Mouse (Mus musculus): ENCODE results near the gene Xrra1. TPM values are rescaled to one million over a fixed set of nuclear protein-coding genes. Genes with fewer than 3 reads are reported as not detected.
"Not testable (repeated sequence)": the region's sequence is repeated elsewhere in the genome, so short reads cannot be mapped to it uniquely, and the experiment has no call there.

The Xrra1 gene
- polyA plus RNA-seq (2016; fragmentation: Nextera tagmentation; extraction: Ambion mirVana): 0.48 and 0.52 TPM in 2 replicates

DNA sequence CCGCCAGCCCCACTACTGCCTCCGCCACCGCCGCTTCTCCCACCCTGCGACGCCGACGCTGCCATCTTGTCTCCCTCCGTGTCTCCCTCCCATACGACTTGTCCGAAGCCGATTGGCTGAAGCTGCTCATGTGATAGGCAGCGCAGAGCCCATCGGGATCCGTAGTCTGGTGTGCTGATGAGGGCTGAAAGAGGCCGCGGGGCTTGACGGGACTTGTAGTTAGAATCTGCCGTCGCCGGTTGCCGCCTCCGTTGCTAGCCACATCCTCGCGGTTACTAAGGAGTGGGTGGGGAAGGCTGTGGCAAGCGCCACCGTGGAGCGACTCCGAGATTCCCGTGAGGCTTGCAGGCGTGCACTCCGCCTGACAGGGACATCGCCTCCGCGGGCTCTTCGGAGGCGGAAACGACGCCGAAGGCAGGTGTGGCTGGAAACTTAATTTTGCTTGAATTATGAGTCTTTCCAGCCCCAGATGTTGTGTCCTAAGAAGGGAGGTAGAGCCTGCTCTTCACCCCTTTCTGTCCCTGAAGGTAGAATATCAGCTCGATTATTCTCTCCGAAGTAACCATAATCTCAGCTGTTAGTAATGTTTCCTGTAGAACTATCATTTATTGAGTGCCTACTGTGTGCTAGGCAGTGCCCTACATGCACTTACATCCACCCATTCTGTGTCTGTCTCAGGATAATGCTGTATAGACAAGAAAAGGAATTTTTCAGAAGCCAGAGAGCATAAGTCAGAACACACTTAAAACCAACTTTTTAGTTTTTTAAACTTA, at the start of gene Xrra1:
Gene Xrra1 (plus strand): TSS at position 304 of the 773 bp plus-strand sequence.
- peak; percentile 99 for DNase-seq (ENCODE audit: extremely low spot score, low spot score)
- Histone ChIP-seq H3K9me3 (no peaks in the 10 kb centered on the region), H3K4me3 (peak within 1 kb of the TSS; percentile 81), H3K36me3 (replicated peaks) (peaks cover 30% of the 10 kb centered on the region), H3K27ac (peak within 1 kb of the TSS; percentile 95), H3K4me1 (peaks cover 37% of the 10 kb centered on the region), H3K27me3 (ENCODE audit: poor library complexity, severe bottlenecking) (no peaks in the 10 kb centered on the region)
- WGBS: under 1% methylated on average over 42 of the region's 42 CpGs

DNA sequence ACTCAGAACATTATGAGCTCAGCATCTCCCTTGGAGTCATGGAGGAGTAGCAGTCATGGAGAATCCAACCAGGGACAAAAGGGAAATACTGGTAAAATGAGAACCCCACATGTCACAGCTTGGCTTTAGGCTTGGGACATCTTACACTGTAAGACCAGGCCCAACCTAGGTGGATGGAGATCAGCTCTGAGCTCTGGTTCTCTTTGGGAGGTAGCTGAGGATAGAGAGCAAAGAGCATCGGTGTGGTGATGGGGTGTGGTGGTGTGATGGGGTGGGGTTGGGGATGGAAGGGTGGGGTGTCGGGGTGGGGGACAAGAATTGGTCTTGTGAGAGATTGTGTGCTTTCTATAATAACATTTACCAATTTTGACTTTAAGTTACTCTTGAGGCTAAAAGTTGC, 48.1 kb upstream of the Xrra1 start:
- WGBS: 87% methylated on average over 2 of the region's 2 CpGs

DNA sequence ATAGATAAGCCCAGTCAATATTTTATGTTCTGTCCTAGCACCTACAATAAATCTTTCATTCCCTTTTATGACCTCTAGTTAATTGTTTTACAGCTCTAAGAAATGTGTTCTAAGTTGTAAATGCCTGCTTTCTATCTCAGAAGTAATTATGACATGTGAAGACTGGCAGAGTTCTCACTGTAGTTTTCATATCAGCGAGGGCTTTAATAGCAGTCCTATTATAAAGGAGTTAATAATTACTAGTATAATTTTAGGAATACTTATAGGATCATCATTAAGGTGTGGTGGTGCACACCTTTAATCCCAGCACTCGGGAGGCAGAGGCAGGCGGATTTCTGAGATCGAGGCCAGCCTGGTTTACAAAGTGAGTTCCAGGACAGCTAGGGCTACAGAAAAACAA, 47.3 kb upstream of the Xrra1 start:
- H3K27me3 ChIP-seq (ENCODE audit: poor library complexity, severe bottlenecking): no peaks in the 10 kb centered on the region
- H3K36me3 ChIP-seq (replicated peaks): peaks cover 3% of the 10 kb centered on the region; the same call in 1 of the 2 replicates
- H3K27ac ChIP-seq: no peak overlapping the region
- no peak for DNase-seq (ENCODE audit: extremely low spot score, low spot score)
- no peaks in the 10 kb centered on the region for H3K4me1 ChIP-seq
- WGBS: 93% methylated on average over 4 of the region's 4 CpGs
- H3K9me3 ChIP-seq: no peaks in the 10 kb centered on the region
- no peak overlapping the region for H3K4me3 ChIP-seq

More for the DNA sequence above, 48.1 kb upstream of the Xrra1 start:
- Histone ChIP-seq H3K9me3 (no peaks in the 10 kb centered on the region), H3K27ac (no peak overlapping the region), H3K4me3 (no peak overlapping the region), H3K36me3 (replicated peaks) (peaks cover 3% of the 10 kb centered on the region; the same call in 1 of the 2 replicates), H3K4me1 (no peaks in the 10 kb centered on the region), H3K27me3 (ENCODE audit: poor library complexity, severe bottlenecking) (no peaks in the 10 kb centered on the region)
- DNase-seq (ENCODE audit: extremely low spot score, low spot score): no peak

DNA sequence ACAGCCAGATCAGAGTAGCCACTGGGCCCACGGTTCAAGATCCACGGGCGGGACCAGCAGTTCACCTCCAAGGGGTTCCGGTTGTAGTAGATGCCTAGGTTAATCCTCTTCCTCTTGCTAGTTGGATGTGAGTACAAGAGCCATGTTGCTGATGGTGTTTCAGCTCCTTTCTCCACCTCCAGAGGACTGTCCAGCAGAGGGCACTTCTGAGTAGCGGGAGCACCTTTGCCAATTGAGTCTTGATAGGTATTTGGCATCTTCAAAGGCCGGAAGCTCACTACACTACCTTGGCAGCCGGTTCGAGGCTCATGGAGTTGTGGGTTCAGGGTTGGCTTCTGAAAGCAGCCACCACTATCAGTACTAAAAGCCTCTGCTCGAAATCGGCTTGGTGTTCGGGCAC, 45.5 kb upstream of the Xrra1 start:
- Histone ChIP-seq H3K4me1 (peaks cover 4% of the 10 kb centered on the region; the same call in 1 of the 2 replicates), H3K27me3 (ENCODE audit: poor library complexity, severe bottlenecking) (no peaks in the 10 kb centered on the region), H3K9me3 (no peaks in the 10 kb centered on the region), H3K27ac (no peak overlapping the region), H3K4me3 (no peak overlapping the region), H3K36me3 (replicated peaks) (peaks cover 3% of the 10 kb centered on the region; the same call in 1 of the 2 replicates)
- WGBS: 85% methylated on average over 11 of the region's 11 CpGs
- DNase-seq (ENCODE audit: extremely low spot score, low spot score): no peak

DNA sequence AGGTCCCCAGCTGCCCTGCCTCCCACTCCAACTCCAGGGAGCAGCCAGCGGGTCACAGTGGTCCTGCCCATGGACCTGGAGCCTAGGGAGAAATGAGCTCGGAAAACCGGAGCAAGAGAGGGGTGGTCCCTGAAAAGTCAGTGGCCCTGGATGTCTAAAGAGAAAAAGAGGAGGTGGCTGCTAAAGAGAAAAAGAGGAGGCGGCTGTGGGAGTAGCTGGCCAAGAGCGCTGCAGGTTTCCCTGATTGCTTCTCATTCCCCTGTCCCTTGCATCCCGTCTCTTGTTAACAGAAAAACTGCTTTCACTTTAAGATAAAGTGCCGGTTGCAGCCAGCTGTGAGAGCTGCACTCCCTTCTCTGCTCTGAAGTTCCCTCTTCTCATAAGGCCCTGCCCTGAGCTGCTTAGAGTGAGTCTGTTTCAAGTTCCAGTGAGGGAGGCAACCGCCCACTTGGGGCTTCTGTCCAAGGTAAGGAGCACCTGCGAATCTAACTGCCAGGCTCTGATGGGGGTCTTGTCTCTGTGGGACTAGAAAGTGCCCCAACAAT, 40.7 kb upstream of the Xrra1 start:
- H3K4me1 ChIP-seq; H3K36me3 ChIP-seq (replicated peaks); H3K9me3 ChIP-seq; H3K4me3 ChIP-seq; H3K27me3 ChIP-seq (ENCODE audit: poor library complexity, severe bottlenecking); DNase-seq (ENCODE audit: extremely low spot score, low spot score); H3K27ac ChIP-seq: not testable (repeated sequence)
- WGBS: 13% methylated on average over 9 of the region's 9 CpGs

DNA sequence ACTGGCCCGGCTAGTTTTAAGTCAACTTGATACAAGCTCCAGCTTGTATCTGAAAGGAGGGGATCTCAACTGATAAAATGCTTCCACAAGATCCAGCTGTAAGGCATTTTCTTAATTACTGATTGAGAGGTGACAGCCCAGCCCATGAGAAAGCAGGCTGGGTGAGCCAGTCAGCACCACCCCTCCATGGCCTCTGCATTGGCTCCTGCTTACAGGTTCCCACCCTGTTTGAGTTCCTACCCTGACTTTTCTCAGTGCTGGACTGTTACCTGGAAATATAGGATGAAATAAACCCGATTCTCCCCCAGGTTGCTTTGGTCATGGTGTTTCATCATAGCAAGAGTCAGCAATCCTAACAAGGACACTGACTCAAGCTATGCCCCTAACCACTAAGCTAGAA, 37.0 kb upstream of the Xrra1 start:
- Histone ChIP-seq H3K9me3 (no peaks in the 10 kb centered on the region), H3K27ac (no peak overlapping the region), H3K4me3 (no peak overlapping the region), H3K4me1 (peaks cover 6% of the 10 kb centered on the region; the same call in 1 of the 2 replicates), H3K27me3 (ENCODE audit: poor library complexity, severe bottlenecking) (no peaks in the 10 kb centered on the region), H3K36me3 (replicated peaks) (no peaks in the 10 kb centered on the region)
- WGBS: 82% methylated on average over 2 of the region's 2 CpGs
- no peak for DNase-seq (ENCODE audit: extremely low spot score, low spot score)

DNA sequence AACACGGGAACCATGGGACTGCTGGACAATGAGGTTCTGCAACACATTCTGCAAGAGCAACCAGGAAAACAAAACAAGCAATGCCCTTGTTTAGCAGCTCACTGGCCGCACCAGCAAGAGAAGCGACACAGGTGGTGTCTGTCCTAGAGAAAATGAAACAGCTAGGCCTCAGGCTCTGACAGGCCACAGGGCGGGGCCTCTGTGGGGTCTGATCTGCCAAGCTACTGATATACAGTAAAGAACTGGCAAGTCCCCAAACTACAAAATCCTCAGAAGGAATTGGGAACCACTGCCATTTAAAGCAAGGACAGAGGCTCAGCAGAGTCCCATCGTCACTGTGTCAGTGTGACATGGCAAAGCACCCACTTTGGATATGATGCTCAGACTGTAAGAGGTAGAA, 36.5 kb upstream of the Xrra1 start:
- H3K27me3 ChIP-seq (ENCODE audit: poor library complexity, severe bottlenecking): no peaks in the 10 kb centered on the region
- peaks cover 6% of the 10 kb centered on the region; the same call in 1 of the 2 replicates for H3K4me1 ChIP-seq
- no peak for DNase-seq (ENCODE audit: extremely low spot score, low spot score)
- no peaks in the 10 kb centered on the region for H3K36me3 ChIP-seq (replicated peaks)
- H3K9me3 ChIP-seq: no peaks in the 10 kb centered on the region
- H3K4me3 ChIP-seq: no peak overlapping the region
- WGBS: 86% methylated on average over 5 of the region's 5 CpGs
- H3K27ac ChIP-seq: no peak overlapping the region; the same call in 1 of the 2 replicates

DNA sequence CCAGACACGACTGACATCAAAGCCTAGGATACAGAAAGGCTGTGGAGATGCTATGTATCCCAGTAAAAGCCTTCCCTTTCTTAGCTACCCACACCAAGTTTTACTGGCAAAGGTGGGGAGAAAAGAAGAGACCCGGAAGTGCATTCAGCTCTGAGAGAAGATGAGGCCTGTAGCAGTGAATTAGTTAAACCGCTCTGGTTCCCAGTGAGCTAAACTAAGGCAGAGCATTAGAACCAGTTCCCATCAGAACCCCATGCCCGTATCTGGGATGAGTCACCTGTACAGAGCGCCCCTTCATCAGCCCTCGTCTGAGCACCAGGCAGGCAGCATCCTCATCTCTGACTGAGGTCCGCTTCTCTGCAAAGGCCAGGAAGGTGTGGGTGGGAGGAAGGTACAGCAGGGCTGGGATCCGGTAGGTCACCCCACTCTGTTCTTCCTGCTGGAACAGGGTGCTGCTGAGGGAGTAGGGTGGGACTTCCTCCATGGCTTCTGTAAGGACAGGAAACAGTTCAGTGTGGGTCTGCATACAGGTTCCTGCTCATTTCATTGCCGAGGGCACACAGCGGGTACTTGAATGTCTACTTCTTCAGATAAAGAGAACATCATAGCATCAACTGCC, 35.8 kb upstream of the Xrra1 start:
- Histone ChIP-seq H3K27ac (no peak overlapping the region; the same call in 1 of the 2 replicates), H3K4me1 (peaks cover 10% of the 10 kb centered on the region), H3K4me3 (no peak overlapping the region), H3K36me3 (replicated peaks) (no peaks in the 10 kb centered on the region), H3K9me3 (no peaks in the 10 kb centered on the region), H3K27me3 (ENCODE audit: poor library complexity, severe bottlenecking) (no peaks in the 10 kb centered on the region)
- 86% methylated on average over 10 of the region's 10 CpGs for WGBS
- DNase-seq (ENCODE audit: extremely low spot score, low spot score): no peak

DNA sequence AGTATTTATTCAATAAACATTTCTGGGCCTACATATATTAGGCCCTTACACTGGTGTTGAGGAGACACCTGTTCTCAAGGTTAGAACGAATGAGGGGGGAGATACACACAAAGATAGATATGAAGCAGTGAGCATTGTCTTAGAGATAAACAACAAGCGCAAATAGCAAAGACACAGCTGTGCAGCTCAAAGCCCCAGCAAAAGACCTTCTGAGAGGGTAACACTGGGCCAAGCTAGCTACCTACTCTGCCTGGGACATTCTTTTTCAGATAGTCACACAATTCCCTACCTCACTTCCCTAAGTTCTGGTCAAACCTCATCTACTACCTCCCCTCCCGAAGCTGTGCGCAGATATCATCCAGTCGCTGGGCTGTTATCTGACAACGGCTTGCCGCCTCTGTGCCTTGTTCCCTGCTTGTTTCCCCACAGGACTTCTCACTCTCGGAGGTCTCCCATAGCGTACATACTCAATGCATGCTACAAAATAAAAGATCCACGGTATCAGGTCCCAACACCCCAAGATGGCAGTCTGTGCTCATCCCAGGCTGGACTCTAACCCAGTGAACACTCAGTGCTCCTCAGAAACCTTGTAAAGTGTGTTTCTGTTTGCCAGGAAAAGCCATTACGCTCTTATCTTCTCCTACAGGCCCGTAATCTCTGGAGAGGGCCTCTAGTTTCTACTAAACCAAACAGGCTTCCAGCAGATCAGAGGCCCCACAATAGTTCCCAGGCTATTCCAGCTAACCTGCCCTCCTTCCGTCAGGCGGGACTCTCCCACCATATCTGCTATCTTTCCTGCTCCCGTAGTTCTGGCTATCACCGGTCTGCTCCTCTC, 34.0 kb upstream of the Xrra1 start:
- Histone ChIP-seq H3K27ac (0 out of 2 replicates have a peak overlapping the region, but pooled peaks have one; percentile 35), H3K9me3 (no peaks in the 10 kb centered on the region), H3K27me3 (ENCODE audit: poor library complexity, severe bottlenecking) (no peaks in the 10 kb centered on the region), H3K36me3 (replicated peaks) (no peaks in the 10 kb centered on the region), H3K4me3 (no peak overlapping the region), H3K4me1 (peaks cover 14% of the 10 kb centered on the region)
- DNase-seq (ENCODE audit: extremely low spot score, low spot score): no peak
- 89% methylated on average over 16 of the region's 16 CpGs for WGBS

DNA sequence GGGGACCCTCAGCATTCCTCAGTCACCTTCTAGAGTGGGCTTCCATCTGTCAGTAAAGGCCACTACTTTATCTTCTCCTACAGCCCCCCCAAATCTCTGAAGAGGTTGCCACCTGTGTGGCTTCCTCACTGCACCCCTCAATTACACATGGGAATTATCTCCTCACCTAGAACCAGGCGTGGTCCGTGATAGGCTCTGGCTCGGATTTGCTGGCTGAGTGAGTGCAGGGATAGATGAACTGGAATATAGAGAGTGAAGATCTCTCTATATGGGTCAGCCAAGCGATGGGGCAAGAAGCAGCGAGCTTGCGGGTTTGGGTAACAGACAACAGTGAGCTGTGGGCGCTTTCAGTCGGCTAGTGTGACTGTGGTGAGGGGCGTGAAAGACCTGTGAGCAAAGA, 33.4 kb upstream of the Xrra1 start:
- 0 out of 2 replicates have a peak overlapping the region, but pooled peaks have one; percentile 35 for H3K27ac ChIP-seq
- H3K4me1 ChIP-seq: peaks cover 14% of the 10 kb centered on the region
- H3K36me3 ChIP-seq (replicated peaks): no peaks in the 10 kb centered on the region
- DNase-seq (ENCODE audit: extremely low spot score, low spot score): no peak
- H3K27me3 ChIP-seq (ENCODE audit: poor library complexity, severe bottlenecking): no peaks in the 10 kb centered on the region
- WGBS: 86% methylated on average over 9 of the region's 9 CpGs
- H3K4me3 ChIP-seq: no peak overlapping the region
- H3K9me3 ChIP-seq: no peaks in the 10 kb centered on the region

DNA sequence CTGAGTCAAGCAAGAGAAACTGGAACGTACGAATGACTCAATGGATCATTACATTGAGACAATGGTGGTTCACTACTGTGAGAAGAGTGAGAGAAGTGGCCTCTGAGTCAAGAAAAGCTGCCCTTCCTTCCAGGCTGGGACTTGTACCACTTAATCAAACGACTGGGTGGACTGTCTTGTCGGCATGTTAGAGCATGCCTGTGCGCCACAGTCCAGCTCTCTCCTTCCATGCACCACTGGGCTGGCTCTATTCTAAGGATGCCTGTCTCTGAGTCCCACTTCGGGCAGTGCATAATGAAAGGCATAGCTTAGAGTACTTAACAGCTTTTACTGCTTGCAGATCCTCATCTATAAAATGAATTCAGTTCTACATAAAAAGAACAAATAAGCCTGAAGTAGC, 32.8 kb upstream of the Xrra1 start:
- H3K27ac ChIP-seq: no peak overlapping the region
- H3K27me3 ChIP-seq (ENCODE audit: poor library complexity, severe bottlenecking): no peaks in the 10 kb centered on the region
- no peak for DNase-seq (ENCODE audit: extremely low spot score, low spot score)
- no peak overlapping the region for H3K4me3 ChIP-seq
- WGBS: 76% methylated on average over 6 of the region's 6 CpGs
- H3K36me3 ChIP-seq (replicated peaks): no peaks in the 10 kb centered on the region
- H3K4me1 ChIP-seq: peaks cover 14% of the 10 kb centered on the region
- H3K9me3 ChIP-seq: no peaks in the 10 kb centered on the region

DNA sequence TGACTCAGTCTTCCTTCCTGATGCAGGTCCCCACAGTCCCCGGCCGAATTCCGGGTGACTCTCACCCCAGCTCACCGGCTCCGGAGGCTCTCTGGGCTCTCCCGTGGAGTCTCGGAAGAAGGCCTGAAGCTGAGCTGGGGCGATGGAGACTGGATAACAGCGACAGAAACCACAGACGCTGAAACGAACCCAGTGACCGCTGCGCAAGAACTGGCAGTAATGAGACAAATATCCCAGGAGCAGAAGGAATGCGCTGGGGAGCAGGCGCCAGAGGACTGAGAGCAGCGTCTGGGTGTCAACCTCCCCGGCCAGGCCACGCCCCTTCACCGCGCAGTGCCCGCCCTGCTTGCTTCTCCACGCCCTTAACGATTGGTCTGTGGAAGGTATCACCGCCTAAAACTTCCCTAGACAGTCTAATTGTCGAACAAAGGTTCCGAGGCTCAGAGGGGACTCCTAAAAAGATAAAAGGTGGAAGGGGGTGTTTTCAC, 30.8 kb upstream of the Xrra1 start, which contains the start of gene Neu3:
Gene Neu3 (minus strand): TSS at position 335 of the 488 bp plus-strand sequence.
- H3K36me3 ChIP-seq (replicated peaks): no peaks in the 10 kb centered on the region
- H3K27ac ChIP-seq: peak within 1 kb of the TSS; percentile 83
- DNase-seq (ENCODE audit: extremely low spot score, low spot score): peak; percentile 87
- no peaks in the 10 kb centered on the region for H3K27me3 ChIP-seq (ENCODE audit: poor library complexity, severe bottlenecking)
- H3K9me3 ChIP-seq: no peaks in the 10 kb centered on the region
- H3K4me3 ChIP-seq: peak within 1 kb of the TSS; percentile 63
- under 1% methylated on average over 26 of the region's 26 CpGs for WGBS
- H3K4me1 ChIP-seq: peaks cover 14% of the 10 kb centered on the region
